In the genomic region with DNA sequence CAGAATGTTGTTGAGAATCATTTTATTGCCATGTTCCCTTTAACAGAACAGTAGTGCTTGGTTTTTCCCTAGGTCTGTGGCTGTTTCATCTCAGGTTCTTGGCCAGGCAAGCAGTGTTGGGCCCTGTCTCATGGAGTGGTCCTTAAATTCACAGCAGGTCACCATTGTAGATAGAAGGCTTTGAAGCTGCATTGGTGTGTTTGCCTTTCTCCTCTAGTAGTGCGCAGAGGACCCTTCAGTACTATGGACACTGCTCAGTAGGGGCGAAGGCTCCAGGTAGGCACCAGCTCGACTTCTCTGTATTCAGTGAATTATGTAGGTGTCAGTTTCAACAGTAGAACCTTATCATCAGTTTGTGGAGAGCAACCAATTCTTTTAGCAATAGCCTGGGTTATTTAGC, we compare ENCODE assay signal across 16 mouse cellular contexts. TPM values are rescaled to one million over a fixed set of nuclear protein-coding genes. Genes with fewer than 3 reads are reported as not detected.
"Had no signal": no experiment of that assay in that cellular context is flagged by ENCODE, and none has a peak within 500 bp of the region (broad histone marks: within the 10 kb centered on the region; RNA-seq: fewer than 3 reads in every experiment).

No protein-coding gene starts in this region.

- ATAC-seq: liver, embryonic 12.5 days; midbrain, embryonic 16.5 days had no signal

- H3K4me1 ChIP-seq: liver, embryonic 12.5 days; midbrain, embryonic 10.5 days; midbrain, embryonic 12.5 days; stomach, embryonic 15.5 days had no signal

- H3K9ac ChIP-seq: liver, embryonic 12.5 days; liver, embryonic 14.5 days; midbrain, embryonic 12.5 days; neural tube, embryonic 13.5 days; neural tube, embryonic 15.5 days; stomach, embryonic 15.5 days had no signal

- H3K9me3 ChIP-seq: liver, embryonic 12.5 days; midbrain, embryonic 10.5 days; midbrain, embryonic 12.5 days; neural tube, embryonic 13.5 days; neural tube, embryonic 15.5 days; stomach, embryonic 15.5 days had no signal

- DNase-seq: midbrain, embryonic 14.5 days; right cerebral cortex, postnatal 14 days; thymus, adult 2 months; thymus, postnatal 25 days; thymus, postnatal 4 days had no signal

- H3K4me2 ChIP-seq: liver, embryonic 12.5 days; midbrain, embryonic 12.5 days; neural tube, embryonic 13.5 days; neural tube, embryonic 15.5 days; stomach, embryonic 15.5 days had no signal

- H3K4me3 ChIP-seq: liver, embryonic 12.5 days; midbrain, embryonic 10.5 days; midbrain, embryonic 12.5 days; myocyte; neural tube, embryonic 13.5 days; neural tube, embryonic 15.5 days; stomach, embryonic 15.5 days had no signal

- H3K27ac ChIP-seq: liver, embryonic 12.5 days; liver, embryonic 14.5 days; midbrain, embryonic 10.5 days; midbrain, embryonic 12.5 days; neural tube, embryonic 13.5 days; stomach, embryonic 15.5 days; stomach, postnatal 0 days had no signal

- H3K36me3 ChIP-seq: stomach, embryonic 15.5 days had no signal

- H3K27me3 ChIP-seq: liver, embryonic 12.5 days; midbrain, embryonic 12.5 days; neural tube, embryonic 13.5 days; neural tube, embryonic 15.5 days; stomach, embryonic 15.5 days had no signal

RNA-seq across cellular contexts. Expression of a gene that starts 54.4 kb away (rescaled TPM):
- polyA plus RNA-seq: liver, adult 2 months had no signal
